Mouse (Mus musculus) heart, embryonic 13.5 days (tissue): ENCODE measurements around the gene Rsl1d1. TPM values are rescaled to one million over a fixed set of nuclear protein-coding genes. Genes with fewer than 3 reads are reported as not detected.
"Not testable (repeated sequence)": the region's sequence is repeated elsewhere in the genome, so short reads cannot be mapped to it uniquely, and the experiment has no call there.

Source experiments
- ATAC-seq: fragments of 200-750 bp; cut with Nextera tagmentation; 2 replicates; pipeline ENCODE4 v1.8.0; 2017; ENCODE audit warnings: moderate TSS enrichment; ENCODE audit not compliant: insufficient number of reproducible peaks, low FRiP score, low TSS enrichment; ENCODE audit errors: extremely low read depth
- H3K27ac ChIP-seq: fragments of 300-500 bp; sonication (generic); replicated peaks from 2 replicates; pipeline ENCODE4 v1.5.1; 2015; ENCODE audit warnings: moderate library complexity, mild to moderate bottlenecking, inconsistent platforms
- H3K27me3 ChIP-seq: fragments of 300-500 bp; sonication (generic); replicated peaks from 2 replicates; pipeline ENCODE4 v1.6.1; 2015; ENCODE audit warnings: mild to moderate bottlenecking, inconsistent platforms
- H3K36me3 ChIP-seq: fragments of 300-500 bp; sonication (generic); 2 replicates; pipeline ENCODE4 v1.6.1; 2015; ENCODE audit warnings: mild to moderate bottlenecking, inconsistent platforms
- H3K4me1 ChIP-seq: fragments of 300-500 bp; sonication (generic); 2 replicates; pipeline ENCODE4 v1.6.1; 2015; ENCODE audit warnings: inconsistent platforms
- H3K4me2 ChIP-seq: fragments of 300-500 bp; sonication (generic); 2 replicates; pipeline ENCODE4 v1.6.1; 2015; ENCODE audit warnings: inconsistent platforms, mild to moderate bottlenecking, moderate library complexity
- H3K4me3 ChIP-seq: fragments of 300-500 bp; sonication (generic); 2 replicates; pipeline ENCODE4 v1.5.1; 2015; ENCODE audit warnings: moderate library complexity, mild to moderate bottlenecking, inconsistent platforms
- H3K9ac ChIP-seq: fragments of 300-500 bp; sonication (generic); 2 replicates; pipeline ENCODE4 v1.6.1; 2015; ENCODE audit warnings: inconsistent platforms, mild to moderate bottlenecking, moderate library complexity
- H3K9me3 ChIP-seq: fragments of 300-500 bp; sonication (generic); 2 replicates; pipeline ENCODE4 v1.6.1; 2016; ENCODE audit warnings: inconsistent platforms
- WGBS: fragments of 180-500 bp; shearing (Covaris S2); methylation state at CpG from one replicate; pipeline ENCODE4 v1.1.7; 2015; ENCODE audit warnings: mixed read lengths; 5-methylcytosine and 5-hydroxymethylcytosine counted together
- microRNA-seq: library from miRNA; unstranded; fragments of <30 nt; microRNA quantifications from one replicate; pipeline ENCODE4, GENCODE M21; 2016
- polyA plus RNA-seq: library from polyadenylated mRNA; unstranded; fragments of >200 nt; fragmentation: Nextera tagmentation; extraction: Ambion mirVana; gene quantifications from 2 replicates; pipeline ENCODE4 v1.2.1, GENCODE M21; 2015

The Rsl1d1 gene
- polyA plus RNA-seq, 1 experiment from 2014 or later, result 121 TPM

GRCm38 (mm10) chr16:11154500-11154899 lies 48.6 kb downstream of the Rsl1d1 start:
- Histone ChIP-seq H3K36me3 (peaks cover 92% of the 10 kb centered on the region), H3K4me2 (no peak overlapping the region), H3K9ac (no peak overlapping the region), H3K27me3 (no peaks in the 10 kb centered on the region), H3K9me3 (no peaks in the 10 kb centered on the region), H3K4me1 (no peaks in the 10 kb centered on the region), H3K4me3 (no peak overlapping the region), H3K27ac (no peak overlapping the region)
- ATAC-seq, result no peak

- H3K4me3 ChIP-seq, H3K27ac ChIP-seq, H3K4me2 ChIP-seq, H3K9me3 ChIP-seq, ATAC-seq, H3K9ac ChIP-seq, H3K4me1 ChIP-seq, H3K27me3 ChIP-seq: not testable (repeated sequence)
- WGBS, result 13% methylated on average over 56 of the region's 56 CpGs
- H3K36me3 ChIP-seq, result peaks cover 82% of the 10 kb centered on the region
Measured at GRCm38 (mm10) chr16:11143706-11144483, 59.2 kb downstream of the Rsl1d1 start.

Small RNA genes lying within 50 kb of the gene (microRNA-seq; reads per million reads assigned to microRNA genes)
- gene Gm23935, result 113 reads per million, percentile 56 among the genes with 10 or more reads in this experiment

Other genes with a start within 250 kb of the Rsl1d1 start
- 40.1 and 40.3 TPM in 2 replicates for gene Snn, start 142.4 kb downstream of the Rsl1d1 start, polyA plus RNA-seq
- gene Litaf, start 137.2 kb downstream of the Rsl1d1 start, polyA plus RNA-seq, result 66.2 and 70.0 TPM in 2 replicates
- 25.9 and 27.0 TPM in 2 replicates for gene Txndc11, start 68.7 kb downstream of the Rsl1d1 start, polyA plus RNA-seq
- 57.2 and 60.4 TPM in 2 replicates for gene Zc3h7a, start 26.9 kb downstream of the Rsl1d1 start, polyA plus RNA-seq
- gene Gspt1, start 51.0 kb upstream of the Rsl1d1 start, polyA plus RNA-seq, result 47.8 and 48.4 TPM in 2 replicates
- gene Tnfrsf17, start 110.5 kb upstream of the Rsl1d1 start, polyA plus RNA-seq, result not detected in 2 replicates
- 6.0 and 7.4 TPM in 2 replicates for gene Snx29, start 119.6 kb upstream of the Rsl1d1 start, polyA plus RNA-seq